Mouse (Mus musculus): ENCODE data around the gene Rptor. TPM values are rescaled to one million over a fixed set of nuclear protein-coding genes. Genes with fewer than 3 reads are reported as not detected.

Gene Rptor
- polyA plus RNA-seq, 1 experiment from 2014 or later = 9.1 TPM

DNA sequence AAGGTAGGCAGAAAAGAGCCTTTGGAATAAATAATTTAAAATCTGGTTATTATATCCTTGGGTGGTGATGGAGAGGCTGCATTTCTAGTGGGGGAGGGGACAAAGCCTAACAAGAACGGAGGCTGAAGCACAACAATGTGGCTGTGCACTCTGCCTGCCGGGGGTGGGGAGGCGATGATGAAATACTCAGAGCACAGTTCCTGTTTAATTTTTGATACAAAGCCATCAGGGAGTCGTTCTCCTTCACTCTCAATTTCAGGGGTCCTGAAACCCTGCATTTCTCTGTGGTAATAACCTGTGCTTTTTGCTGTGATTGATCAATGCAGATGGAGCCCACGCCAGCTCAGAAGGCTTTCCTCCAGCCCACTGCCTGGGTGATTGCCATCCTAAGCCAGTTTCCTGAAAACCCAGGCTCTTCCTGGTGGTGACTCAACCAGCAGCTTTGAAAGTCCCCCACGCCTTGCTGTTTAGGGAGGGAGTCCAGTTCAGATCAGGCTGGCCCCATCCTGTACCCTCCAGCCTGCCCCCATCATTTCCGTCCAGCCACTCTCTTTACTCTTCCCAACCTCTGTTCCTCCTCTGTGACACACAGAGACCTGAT lies 204.8 kb downstream of the Rptor start:
- Histone ChIP-seq H3K9ac (replicated peaks; ENCODE audit: low read length) (no peak overlapping the region), H3K9me3 (ENCODE audit: low read length) (no peaks in the 10 kb centered on the region), H3K4me1 (ENCODE audit: insufficient read depth, low read length) (no peaks in the 10 kb centered on the region), H3K4me3 (ENCODE audit: low read length) (no peak overlapping the region), H3K4me2 (replicated peaks; ENCODE audit: low read depth, low read length) (no peak overlapping the region), H3K27me3 (ENCODE audit: insufficient read depth, low read length) (no peaks in the 10 kb centered on the region), H3K27ac (ENCODE audit: low read length) (no peak overlapping the region), H3K36me3 (ENCODE audit: insufficient read depth, low read length) (peaks cover 9% of the 10 kb centered on the region)
- ATAC-seq (ENCODE audit: low FRiP score, low TSS enrichment) = no peak
- WGBS = 71% methylated on average over 7 of the region's 7 CpGs

DNA sequence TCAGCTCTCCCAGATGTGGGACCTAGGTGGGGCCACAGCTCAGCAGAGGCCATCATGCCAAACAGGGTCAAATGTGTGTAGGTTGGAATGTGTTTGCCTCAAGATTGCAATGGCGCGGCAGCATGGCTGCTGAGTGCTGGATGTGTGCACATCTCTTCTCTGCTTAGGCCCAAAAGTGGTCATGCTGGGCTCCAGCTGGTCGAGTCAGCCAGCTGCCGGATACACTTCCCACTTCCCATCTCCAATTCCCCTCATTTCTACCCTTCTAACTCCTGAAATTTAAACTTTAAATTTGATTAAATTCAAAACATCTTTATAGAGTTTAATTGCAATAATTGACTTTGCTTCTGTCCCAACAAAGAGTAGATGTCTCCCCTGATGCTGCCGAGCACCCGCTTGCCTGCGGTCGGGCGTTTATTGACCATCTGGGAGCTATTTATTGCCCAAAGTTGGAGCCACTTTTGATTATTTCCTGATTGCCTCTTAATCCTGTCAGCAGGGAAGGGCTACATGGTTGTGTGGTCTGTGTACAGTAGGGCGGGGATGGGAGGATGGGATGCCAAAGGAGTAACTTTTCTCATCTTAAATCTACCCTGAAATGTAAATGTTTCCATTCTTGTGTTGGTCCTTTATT lies 206.1 kb downstream of the Rptor start:
- Histone ChIP-seq H3K4me3 (ENCODE audit: low read length) (no peak overlapping the region), H3K4me2 (replicated peaks; ENCODE audit: low read depth, low read length) (no peak overlapping the region), H3K36me3 (ENCODE audit: insufficient read depth, low read length) (peaks cover 9% of the 10 kb centered on the region), H3K4me1 (ENCODE audit: insufficient read depth, low read length) (no peaks in the 10 kb centered on the region), H3K27me3 (ENCODE audit: insufficient read depth, low read length) (no peaks in the 10 kb centered on the region), H3K27ac (ENCODE audit: low read length) (no peak overlapping the region), H3K9me3 (ENCODE audit: low read length) (no peaks in the 10 kb centered on the region), H3K9ac (replicated peaks; ENCODE audit: low read length) (no peak overlapping the region)
- 81% methylated on average over 10 of the region's 10 CpGs for WGBS
- ATAC-seq (ENCODE audit: low FRiP score, low TSS enrichment) = no peak

DNA sequence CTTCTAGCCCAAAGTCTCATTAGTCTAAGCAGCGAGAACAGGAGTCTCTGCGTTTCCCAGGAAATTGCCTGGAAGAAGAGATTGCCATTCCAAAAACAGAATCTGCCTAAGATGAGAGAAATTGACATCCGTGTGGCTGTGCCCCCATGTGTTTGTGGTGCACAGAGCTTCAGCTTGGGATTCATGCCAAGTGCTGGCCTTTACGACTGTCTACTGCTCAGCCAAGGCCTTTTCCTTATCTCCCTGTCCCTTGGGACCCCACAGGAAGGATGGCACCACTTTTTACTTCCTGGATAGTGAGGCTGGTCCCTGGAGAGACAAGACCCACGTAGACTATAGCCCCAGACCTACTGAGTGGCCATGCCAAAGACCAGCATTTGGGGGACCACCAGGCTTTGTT lies 206.6 kb downstream of the Rptor start:
- 78% methylated on average over 5 of the region's 5 CpGs for WGBS
- Histone ChIP-seq H3K9ac (replicated peaks; ENCODE audit: low read length) (no peak overlapping the region), H3K9me3 (ENCODE audit: low read length) (no peaks in the 10 kb centered on the region), H3K4me1 (ENCODE audit: insufficient read depth, low read length) (no peaks in the 10 kb centered on the region), H3K27ac (ENCODE audit: low read length) (no peak overlapping the region), H3K4me3 (ENCODE audit: low read length) (no peak overlapping the region), H3K27me3 (ENCODE audit: insufficient read depth, low read length) (no peaks in the 10 kb centered on the region), H3K4me2 (replicated peaks; ENCODE audit: low read depth, low read length) (no peak overlapping the region), H3K36me3 (ENCODE audit: insufficient read depth, low read length) (peaks cover 9% of the 10 kb centered on the region)
- no peak for ATAC-seq (ENCODE audit: low FRiP score, low TSS enrichment)

DNA sequence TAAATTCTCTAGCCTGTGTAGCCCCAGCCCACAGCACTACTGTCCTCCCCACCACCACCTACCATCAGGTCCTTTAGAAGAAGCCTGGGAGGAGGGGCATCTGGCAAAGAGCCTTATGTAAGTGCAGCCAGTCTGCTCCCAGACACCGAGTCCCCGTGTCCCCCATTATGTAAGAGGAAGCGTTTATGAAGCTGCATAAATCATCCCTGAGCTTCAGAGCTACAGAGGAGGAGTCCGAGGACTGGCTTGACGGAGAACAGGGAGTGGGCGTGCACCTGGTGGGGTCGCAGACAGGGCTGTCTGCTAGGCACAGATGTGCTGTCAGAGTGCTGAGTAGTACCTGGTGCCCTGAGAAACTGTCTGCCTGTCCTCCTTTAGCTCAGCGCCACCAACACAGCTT lies 208.3 kb downstream of the Rptor start:
- no peaks in the 10 kb centered on the region for H3K27me3 ChIP-seq (ENCODE audit: insufficient read depth, low read length)
- no peak overlapping the region for H3K4me3 ChIP-seq (ENCODE audit: low read length)
- H3K4me2 ChIP-seq (replicated peaks; ENCODE audit: low read depth, low read length) = no peak overlapping the region
- no peak overlapping the region for H3K9ac ChIP-seq (replicated peaks; ENCODE audit: low read length)
- no peak overlapping the region for H3K27ac ChIP-seq (ENCODE audit: low read length)
- WGBS = 44% methylated on average over 8 of the region's 8 CpGs
- H3K9me3 ChIP-seq (ENCODE audit: low read length) = no peaks in the 10 kb centered on the region
- peaks cover 9% of the 10 kb centered on the region for H3K36me3 ChIP-seq (ENCODE audit: insufficient read depth, low read length)
- H3K4me1 ChIP-seq (ENCODE audit: insufficient read depth, low read length) = no peaks in the 10 kb centered on the region
- no peak for ATAC-seq (ENCODE audit: low FRiP score, low TSS enrichment)

DNA sequence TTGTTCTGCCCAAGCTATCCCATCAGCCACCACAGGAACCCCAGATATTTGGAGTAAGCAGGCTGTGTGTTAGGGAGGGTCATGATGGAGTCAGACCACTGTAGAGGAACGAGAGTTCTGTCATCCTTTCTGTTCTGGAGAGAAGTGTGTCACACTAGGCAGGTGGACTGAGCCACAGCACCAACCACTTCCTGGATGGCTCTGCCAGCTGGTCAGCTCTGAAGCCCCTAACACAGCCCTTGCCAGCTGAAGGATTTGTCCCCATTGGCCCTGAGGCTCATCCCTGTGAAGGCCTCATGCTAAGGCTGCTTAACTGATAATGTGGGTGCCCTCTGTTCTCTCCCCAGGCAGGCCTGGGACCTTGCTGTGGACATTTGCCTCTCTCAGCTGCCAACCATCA lies 208.9 kb downstream of the Rptor start:
- H3K27me3 ChIP-seq (ENCODE audit: insufficient read depth, low read length) = no peaks in the 10 kb centered on the region
- WGBS = 84% methylated on average over 1 of the region's 1 CpGs
- H3K9ac ChIP-seq (replicated peaks; ENCODE audit: low read length) = no peak overlapping the region
- peaks cover 11% of the 10 kb centered on the region for H3K36me3 ChIP-seq (ENCODE audit: insufficient read depth, low read length)
- ATAC-seq (ENCODE audit: low FRiP score, low TSS enrichment) = no peak
- H3K9me3 ChIP-seq (ENCODE audit: low read length) = no peaks in the 10 kb centered on the region
- H3K4me1 ChIP-seq (ENCODE audit: insufficient read depth, low read length) = no peaks in the 10 kb centered on the region
- H3K27ac ChIP-seq (ENCODE audit: low read length) = no peak overlapping the region
- H3K4me2 ChIP-seq (replicated peaks; ENCODE audit: low read depth, low read length) = no peak overlapping the region
- no peak overlapping the region for H3K4me3 ChIP-seq (ENCODE audit: low read length)

DNA sequence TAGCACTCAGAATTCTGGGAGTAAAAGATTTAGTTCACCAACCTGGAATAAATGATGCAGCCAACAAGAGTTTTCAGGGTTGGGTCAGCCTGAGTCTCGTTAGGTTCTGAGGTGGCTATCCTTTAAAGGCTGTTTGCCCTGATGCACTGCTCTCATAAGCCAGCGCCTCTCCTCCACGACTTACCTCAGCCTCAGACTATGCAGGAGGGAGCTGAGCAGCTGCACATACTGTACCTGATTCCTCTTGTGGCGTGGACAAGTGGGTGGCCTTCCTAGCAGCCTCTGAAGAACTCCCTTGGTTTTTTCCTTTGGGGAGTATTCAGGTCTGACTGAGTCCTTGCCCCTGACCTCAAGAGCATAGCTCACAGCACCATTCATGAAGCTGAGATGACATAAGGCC lies 209.4 kb downstream of the Rptor start:
- no peak overlapping the region for H3K9ac ChIP-seq (replicated peaks; ENCODE audit: low read length)
- H3K4me1 ChIP-seq (ENCODE audit: insufficient read depth, low read length) = no peaks in the 10 kb centered on the region
- H3K4me2 ChIP-seq (replicated peaks; ENCODE audit: low read depth, low read length) = no peak overlapping the region
- H3K9me3 ChIP-seq (ENCODE audit: low read length) = no peaks in the 10 kb centered on the region
- 96% methylated on average over 4 of the region's 4 CpGs for WGBS
- no peaks in the 10 kb centered on the region for H3K27me3 ChIP-seq (ENCODE audit: insufficient read depth, low read length)
- no peak for ATAC-seq (ENCODE audit: low FRiP score, low TSS enrichment)
- H3K4me3 ChIP-seq (ENCODE audit: low read length) = no peak overlapping the region
- peaks cover 16% of the 10 kb centered on the region for H3K36me3 ChIP-seq (ENCODE audit: insufficient read depth, low read length)
- no peak overlapping the region for H3K27ac ChIP-seq (ENCODE audit: low read length)

DNA sequence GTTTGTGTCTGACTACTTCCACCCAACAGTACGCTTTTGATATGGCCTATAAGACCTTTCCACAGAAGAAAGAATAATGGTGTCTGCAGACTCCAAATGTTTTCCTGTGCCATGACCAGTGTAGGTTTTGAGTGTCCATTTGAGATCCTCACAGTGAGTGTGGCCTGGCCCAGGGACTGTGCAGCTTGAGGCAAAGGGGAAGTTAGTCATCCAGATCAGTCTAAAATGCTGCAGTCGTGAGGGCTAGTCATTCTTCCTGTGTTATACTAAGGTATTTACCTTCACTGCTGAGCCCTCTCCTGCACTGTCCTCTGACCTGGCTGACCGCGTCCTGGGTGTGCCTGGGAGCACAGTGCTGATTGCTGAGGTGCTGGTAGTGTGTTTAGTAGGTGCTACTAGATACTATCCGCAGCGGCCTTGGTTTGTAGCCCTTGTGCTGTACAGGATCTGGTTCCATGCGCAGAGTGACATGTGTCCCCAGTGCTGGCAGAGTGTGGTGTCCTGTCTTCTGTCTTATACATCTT lies 211.4 kb downstream of the Rptor start:
- H3K4me1 ChIP-seq (ENCODE audit: insufficient read depth, low read length) = no peaks in the 10 kb centered on the region
- no peak overlapping the region for H3K9ac ChIP-seq (replicated peaks; ENCODE audit: low read length)
- no peaks in the 10 kb centered on the region for H3K27me3 ChIP-seq (ENCODE audit: insufficient read depth, low read length)
- H3K36me3 ChIP-seq (ENCODE audit: insufficient read depth, low read length) = peaks cover 28% of the 10 kb centered on the region
- WGBS = 88% methylated on average over 7 of the region's 7 CpGs
- H3K27ac ChIP-seq (ENCODE audit: low read length) = no peak overlapping the region
- ATAC-seq (ENCODE audit: low FRiP score, low TSS enrichment) = no peak
- no peak overlapping the region for H3K4me2 ChIP-seq (replicated peaks; ENCODE audit: low read depth, low read length)
- H3K4me3 ChIP-seq (ENCODE audit: low read length) = no peak overlapping the region
- H3K9me3 ChIP-seq (ENCODE audit: low read length) = no peaks in the 10 kb centered on the region

DNA sequence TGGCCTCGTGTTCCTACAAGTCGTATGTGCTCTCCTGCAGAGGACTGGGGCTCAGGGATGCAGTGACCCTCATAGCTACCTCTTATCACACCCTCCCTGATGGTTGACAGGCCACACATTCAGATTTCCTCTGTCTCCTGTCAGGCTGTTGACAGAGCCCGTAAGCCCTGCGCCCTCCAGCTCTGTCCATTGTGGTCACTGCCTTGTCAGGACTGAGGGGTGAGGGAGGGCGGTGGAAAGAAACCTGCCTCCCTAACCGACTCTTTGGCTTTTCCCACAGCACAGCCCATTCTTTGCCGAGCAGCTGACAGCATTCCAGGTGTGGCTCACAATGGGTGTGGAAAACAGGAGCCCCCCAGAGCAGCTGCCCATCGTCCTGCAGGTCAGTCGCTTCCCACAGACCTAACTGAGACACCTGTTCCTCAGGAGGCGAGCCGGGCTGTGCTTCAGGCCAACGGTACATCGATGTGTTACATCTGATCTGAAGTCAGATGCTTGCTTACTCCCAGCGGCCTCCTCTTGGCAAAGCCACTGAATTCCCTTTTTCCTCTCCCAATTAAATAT lies 214.2 kb downstream of the Rptor start:
- no peaks in the 10 kb centered on the region for H3K9me3 ChIP-seq (ENCODE audit: low read length)
- no peak overlapping the region for H3K4me3 ChIP-seq (ENCODE audit: low read length)
- ATAC-seq (ENCODE audit: low FRiP score, low TSS enrichment) = no peak
- H3K4me1 ChIP-seq (ENCODE audit: insufficient read depth, low read length) = no peaks in the 10 kb centered on the region
- H3K36me3 ChIP-seq (ENCODE audit: insufficient read depth, low read length) = peaks cover 30% of the 10 kb centered on the region
- H3K27me3 ChIP-seq (ENCODE audit: insufficient read depth, low read length) = no peaks in the 10 kb centered on the region
- H3K9ac ChIP-seq (replicated peaks; ENCODE audit: low read length) = no peak overlapping the region
- H3K4me2 ChIP-seq (replicated peaks; ENCODE audit: low read depth, low read length) = no peak overlapping the region
- H3K27ac ChIP-seq (ENCODE audit: low read length) = no peak overlapping the region
- WGBS = 86% methylated on average over 14 of the region's 14 CpGs

DNA sequence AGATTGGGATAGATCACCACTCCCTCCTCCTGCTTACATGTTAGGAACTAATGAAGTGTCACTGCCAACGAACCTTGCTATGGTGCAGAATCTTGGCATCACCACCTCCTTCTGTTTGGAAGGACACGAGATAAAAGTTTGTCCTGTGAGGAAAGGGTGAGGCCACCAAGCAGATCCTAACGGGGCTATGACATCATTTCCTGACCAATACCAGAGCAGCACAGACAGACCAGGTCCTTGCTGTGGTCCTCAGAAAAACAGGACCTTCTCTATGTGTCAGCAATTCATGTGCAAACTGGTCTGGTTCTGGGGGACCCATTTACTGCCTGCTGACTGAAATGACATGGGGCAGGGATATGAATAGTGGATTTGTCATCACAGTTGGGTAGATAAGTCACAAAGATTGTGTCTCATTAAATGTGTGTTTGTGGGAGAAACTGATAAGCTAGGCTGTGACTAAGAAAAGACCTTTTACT lies 214.7 kb downstream of the Rptor start:
- 68% methylated on average over 3 of the region's 3 CpGs for WGBS
- peaks cover 25% of the 10 kb centered on the region for H3K36me3 ChIP-seq (ENCODE audit: insufficient read depth, low read length)
- no peak overlapping the region for H3K27ac ChIP-seq (ENCODE audit: low read length)
- no peak for ATAC-seq (ENCODE audit: low FRiP score, low TSS enrichment)
- H3K4me3 ChIP-seq (ENCODE audit: low read length) = no peak overlapping the region
- H3K9ac ChIP-seq (replicated peaks; ENCODE audit: low read length) = no peak overlapping the region
- H3K4me2 ChIP-seq (replicated peaks; ENCODE audit: low read depth, low read length) = no peak overlapping the region
- H3K9me3 ChIP-seq (ENCODE audit: low read length) = no peaks in the 10 kb centered on the region
- no peaks in the 10 kb centered on the region for H3K27me3 ChIP-seq (ENCODE audit: insufficient read depth, low read length)
- H3K4me1 ChIP-seq (ENCODE audit: insufficient read depth, low read length) = no peaks in the 10 kb centered on the region

DNA sequence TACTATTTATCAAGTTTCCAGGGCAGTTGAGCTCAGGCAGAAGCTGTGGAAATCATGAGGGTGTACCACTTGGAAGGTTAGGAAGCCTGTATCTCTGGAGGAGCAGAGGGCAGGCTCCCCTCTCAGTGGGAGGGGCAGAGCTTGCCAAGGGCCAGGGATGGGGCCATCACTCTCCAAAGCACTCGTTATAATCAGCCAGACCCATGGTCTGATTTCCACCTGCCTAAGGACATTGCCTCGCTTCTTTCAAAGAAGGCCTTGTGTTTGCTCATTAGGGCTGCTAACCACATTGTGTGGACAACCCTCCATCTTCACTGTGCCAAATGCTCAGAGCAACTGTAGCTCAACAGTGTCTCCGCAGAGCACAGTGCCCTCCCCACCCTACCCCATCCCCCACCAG lies 215.2 kb downstream of the Rptor start:
- H3K9me3 ChIP-seq (ENCODE audit: low read length) = no peaks in the 10 kb centered on the region
- H3K4me3 ChIP-seq (ENCODE audit: low read length) = no peak overlapping the region
- H3K9ac ChIP-seq (replicated peaks; ENCODE audit: low read length) = no peak overlapping the region
- WGBS = 72% methylated on average over 3 of the region's 3 CpGs
- no peak for ATAC-seq (ENCODE audit: low FRiP score, low TSS enrichment)
- no peak overlapping the region for H3K27ac ChIP-seq (ENCODE audit: low read length)
- peaks cover 29% of the 10 kb centered on the region for H3K36me3 ChIP-seq (ENCODE audit: insufficient read depth, low read length)
- no peaks in the 10 kb centered on the region for H3K4me1 ChIP-seq (ENCODE audit: insufficient read depth, low read length)
- no peaks in the 10 kb centered on the region for H3K27me3 ChIP-seq (ENCODE audit: insufficient read depth, low read length)
- no peak overlapping the region for H3K4me2 ChIP-seq (replicated peaks; ENCODE audit: low read depth, low read length)
